Mouse (Mus musculus): ENCODE measurements around the gene Bcan.

The Bcan gene

DNA sequence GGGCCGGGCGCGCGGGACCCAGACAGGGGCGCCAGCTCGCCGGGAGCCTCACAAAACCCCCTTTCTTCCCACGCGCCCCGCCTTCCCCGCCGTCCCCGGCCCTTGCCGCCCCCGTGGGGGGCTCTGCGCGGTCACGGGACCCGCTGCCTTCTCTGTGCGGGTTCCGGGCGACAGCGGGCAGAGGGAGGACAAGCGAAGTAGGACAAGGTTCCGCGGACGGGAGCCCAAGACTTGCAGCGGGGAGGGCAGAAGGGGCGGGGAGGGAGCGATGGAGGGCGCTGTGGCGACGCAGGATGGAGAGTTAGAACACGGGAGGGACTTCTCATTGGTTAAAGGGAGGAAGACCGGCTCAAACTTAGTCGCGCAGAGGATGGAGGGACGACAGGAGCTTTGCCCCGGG lies at the start of gene Bcan:
Bcan (minus strand) TSS at position 50 of the 400 bp plus-strand sequence.
- no peak for DNase-seq (ENCODE audit: low read depth, low spot score)

DNA sequence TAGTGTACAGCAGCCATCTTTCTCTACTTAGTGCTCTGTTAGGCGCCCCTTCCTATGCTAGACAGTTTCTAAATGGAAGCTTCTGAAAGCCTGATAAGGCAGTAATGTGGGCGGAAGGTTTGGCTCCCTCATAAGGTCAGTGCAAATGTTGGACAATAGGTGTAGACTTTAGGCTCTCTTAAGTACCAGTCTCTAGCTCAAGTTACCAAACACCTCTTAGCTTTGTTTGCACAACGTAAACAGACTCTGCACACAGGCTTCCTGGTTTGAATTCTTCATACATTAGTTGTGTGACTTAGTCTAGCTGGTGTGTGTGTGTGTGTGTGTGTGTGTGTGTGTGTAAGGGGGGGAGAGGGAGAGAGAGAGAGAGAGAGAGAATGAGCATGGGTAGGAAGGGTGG lies 49.5 kb upstream of the Bcan start:
- DNase-seq (ENCODE audit: low read depth, low spot score), result no peak

DNA sequence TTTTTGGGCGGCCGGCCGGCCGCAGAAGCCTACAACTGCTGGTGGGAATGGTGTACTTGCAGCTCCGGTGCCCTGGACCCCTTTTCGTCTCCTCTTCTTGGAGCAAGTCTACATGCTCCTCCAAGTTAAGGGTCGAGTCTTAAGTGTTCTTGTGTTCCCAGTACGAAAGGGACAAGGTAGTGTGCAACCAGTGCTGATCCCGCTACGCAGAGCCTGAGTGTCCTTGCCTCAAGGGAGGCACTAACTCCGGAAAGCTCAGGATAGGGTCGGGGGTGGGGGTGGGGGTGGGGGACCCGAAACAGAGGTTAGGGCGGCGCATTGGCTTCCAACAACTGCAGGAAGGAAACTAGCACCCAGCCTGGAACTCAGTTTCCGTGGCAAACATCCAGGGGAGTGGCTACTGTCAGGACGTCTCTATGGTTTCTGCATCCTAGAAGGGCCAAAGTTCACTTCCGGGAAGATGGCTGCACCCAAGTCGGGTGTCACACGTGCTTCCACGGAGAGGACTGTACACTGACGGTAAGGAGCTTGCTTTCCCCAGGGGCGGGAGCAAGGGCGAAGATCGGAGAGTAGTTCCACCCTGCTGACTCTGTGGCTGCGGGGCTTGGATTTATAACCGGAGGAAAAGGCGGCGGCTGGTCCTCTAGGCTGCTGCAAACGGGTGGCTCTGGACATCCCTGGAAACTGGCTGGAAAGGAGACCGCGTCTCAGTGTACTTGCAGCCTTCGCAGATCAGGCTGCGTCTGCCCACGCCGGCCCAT lies 42.8 kb upstream of the Bcan start, which contains the start of gene Gpatch4:
Gpatch4 (plus strand) TSS at position 448 of the 761 bp plus-strand sequence.
- DNase-seq (ENCODE audit: low read depth, low spot score), result peak; percentile 95

DNA sequence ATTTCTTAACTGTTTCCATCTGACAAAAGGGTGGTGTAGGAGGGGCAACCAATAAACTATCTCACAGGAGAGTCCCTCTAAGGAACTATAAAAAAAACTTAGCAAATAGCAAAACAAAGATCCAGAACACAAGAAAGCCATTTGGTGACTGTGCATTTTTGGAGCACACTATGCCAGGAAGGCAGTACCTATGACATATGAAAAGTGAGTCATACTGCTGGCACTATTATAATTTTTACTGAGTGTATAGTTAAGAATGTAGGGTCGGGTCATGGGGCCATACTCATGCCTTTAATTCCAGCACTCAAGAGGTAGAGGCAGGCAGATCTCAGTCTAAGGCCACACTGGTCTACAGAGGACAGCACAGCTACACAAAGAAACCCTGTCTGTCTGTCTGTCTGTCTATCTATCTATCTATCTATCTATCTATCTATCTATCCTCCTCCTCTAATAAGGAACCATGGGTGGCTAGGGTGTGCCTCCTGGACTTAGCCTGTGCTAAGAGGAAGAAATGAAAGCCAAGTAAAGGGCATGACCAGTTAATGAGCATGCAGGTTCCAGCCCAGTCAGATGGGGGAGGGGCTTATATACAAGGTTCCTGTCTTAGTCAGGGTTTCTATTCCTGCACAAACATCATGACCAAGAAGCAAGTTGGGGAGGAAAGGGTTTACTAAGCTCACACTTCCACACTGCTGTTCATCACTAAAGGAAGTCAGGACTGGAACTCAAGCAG lies 35.7 kb upstream of the Bcan start:
- DNase-seq (ENCODE audit: low read depth, low spot score), result no peak

DNA sequence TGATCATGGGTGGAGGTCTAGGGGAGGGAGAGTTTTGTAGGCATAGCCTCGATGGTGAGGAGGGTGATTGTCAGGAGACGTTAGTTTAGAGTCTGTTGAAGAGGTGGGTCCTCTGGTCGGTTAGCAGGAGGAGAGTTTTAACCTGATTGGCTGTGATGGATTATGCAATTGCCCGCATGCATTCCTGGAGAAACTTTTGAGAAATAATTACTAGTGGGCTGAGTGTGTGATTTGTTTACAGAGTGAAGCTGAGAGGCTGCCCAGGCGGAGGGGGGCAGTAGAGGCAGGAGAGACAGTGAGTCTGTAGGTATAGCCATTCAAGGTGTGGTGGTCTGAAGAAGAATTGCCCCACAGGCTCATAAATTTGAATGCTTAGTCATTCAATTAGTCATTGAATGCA lies 33.5 kb upstream of the Bcan start:
- DNase-seq (ENCODE audit: low read depth, low spot score), result no peak

DNA sequence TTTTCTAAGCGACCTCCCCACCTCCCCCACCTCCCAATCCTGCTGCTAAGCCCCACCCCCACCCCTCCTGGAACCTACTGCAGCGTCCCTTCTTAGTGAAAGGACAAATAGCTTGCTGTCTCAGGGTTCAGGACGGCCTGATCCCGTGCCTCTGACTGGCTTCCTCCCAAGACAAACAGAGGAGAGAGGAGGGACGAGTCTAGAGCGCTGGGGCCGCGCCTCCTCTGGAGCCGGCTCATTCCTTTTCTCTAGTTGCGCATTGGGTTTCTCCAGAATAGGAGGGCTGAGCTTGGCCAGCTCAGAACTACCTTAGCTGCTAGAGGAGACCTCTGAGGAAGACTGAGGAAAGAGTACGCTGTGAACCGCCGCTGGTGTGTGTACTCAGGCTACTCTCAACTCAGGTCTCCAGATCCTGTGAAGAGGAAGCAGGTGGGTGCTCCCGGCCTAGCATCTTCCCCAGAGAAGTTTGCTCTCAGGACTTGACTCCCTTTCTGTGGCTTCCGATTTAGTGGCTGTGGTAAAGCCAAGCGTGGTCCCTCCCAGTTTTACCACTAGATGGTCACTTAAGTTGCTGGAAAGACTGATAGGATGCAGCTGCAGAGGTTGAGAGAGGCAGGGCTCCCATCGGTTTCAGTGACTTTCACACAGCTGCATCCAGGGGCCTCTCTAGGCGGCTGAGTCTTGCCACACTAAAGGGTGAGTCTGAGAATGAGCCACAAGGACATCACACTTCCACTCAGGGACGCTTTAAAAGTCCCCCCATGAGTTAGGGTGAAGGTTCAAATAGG lies 30.8 kb upstream of the Bcan start:
- no peak for DNase-seq (ENCODE audit: low read depth, low spot score)

DNA sequence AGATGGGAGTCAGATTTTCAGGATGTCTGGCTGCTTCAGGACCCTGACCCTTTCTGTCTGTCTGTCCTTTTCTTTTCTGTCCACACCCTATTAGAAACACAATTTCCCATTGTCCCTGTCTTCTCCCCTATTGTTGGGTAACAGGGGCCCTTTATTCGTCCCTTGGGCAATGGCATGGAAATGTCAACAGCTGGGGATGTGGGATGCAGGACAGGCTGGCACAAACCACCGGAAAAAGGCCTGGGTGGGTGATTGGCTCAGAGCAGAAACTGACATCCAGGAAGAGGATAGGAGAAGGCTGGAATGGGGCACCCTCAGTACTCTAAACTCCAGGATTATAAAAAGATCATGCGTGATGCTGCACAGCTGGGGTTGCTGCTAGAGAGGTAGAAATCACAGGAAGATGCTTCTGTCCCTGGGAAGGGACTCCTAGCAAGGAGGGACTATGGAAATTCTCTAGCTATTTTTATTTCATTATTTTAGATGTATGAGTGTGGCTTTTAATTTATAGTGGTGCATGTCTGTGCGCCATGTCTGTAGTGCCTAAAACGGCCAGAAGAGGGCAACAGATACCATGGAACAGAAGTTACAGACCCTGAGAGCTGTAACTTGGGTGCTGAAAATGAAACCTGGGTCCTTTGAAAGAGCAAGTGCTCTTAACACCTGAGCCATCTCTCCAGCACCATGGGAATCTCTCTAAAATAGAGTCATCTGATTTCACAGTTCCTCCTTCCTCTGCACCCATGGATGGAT lies 27.6 kb upstream of the Bcan start, which contains the start of gene Hapln2:
Hapln2 (minus strand) TSS at position 150 of the 753 bp plus-strand sequence.
- peak; percentile 8 for DNase-seq (ENCODE audit: low read depth, low spot score)

DNA sequence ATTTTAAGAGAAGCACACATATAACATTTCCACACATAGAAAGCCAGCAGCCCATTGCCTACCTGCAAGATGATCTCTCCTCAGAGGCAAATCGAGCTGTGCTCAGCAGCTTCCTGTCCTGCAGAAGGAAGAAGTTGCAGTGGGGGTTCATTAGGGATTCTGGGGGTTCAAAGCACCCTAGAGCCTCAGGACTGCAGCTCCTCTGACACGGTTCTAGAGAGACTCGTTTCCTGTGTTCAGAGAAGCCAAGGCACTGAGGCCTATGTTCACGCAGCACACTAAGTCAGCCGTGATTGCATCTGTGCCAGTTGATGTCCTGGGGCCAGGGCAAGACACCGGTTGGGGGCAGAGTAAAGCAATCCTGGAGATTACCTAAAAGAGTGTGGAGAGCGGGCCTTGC lies 26.8 kb upstream of the Bcan start:
- DNase-seq (ENCODE audit: low read depth, low spot score), result no peak

DNA sequence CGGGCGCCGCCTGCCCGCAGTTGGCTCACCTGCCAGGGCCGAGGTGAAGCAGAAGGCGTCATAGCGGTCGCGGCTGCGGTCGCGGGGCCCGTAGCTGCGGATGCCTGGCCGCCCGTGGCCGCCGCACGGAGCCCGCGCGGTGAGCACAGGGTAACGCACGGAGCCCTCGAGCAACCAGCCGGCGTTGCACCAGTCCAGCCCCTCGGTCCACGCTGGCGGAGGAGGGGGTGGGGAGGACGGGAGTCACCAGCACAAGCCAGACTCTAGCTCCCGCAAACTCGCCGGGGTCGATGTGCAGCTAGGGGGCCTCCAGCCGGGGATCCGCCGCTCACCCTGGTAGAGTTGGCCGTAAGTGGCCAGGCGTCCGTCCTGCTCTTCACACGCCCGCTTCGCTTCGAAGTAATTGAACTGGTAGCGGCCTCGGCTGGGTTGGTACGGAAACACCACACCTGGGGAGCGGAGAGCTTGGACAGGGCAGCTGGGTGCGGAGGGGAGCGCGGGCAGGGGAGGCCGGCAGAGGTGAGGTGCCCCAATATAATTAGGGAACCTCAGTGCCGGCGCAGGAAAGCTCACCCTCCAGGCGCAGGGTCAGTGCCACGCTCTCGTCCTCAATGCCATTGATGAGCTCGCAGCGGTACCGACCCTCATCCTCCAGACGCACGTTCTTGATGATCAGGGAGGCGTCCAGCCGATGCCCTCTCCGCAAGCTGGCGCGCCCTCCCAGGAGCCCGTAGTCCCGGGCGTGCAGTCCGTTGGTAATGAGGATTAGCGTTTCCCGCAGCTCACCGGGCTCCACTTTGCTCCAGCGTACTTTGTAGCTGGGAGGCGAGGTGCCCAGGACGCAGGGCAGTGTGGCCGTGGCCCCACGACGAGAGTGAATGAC lies 23.4 kb upstream of the Bcan start:
- DNase-seq (ENCODE audit: low read depth, low spot score), result peak; percentile 8

DNA sequence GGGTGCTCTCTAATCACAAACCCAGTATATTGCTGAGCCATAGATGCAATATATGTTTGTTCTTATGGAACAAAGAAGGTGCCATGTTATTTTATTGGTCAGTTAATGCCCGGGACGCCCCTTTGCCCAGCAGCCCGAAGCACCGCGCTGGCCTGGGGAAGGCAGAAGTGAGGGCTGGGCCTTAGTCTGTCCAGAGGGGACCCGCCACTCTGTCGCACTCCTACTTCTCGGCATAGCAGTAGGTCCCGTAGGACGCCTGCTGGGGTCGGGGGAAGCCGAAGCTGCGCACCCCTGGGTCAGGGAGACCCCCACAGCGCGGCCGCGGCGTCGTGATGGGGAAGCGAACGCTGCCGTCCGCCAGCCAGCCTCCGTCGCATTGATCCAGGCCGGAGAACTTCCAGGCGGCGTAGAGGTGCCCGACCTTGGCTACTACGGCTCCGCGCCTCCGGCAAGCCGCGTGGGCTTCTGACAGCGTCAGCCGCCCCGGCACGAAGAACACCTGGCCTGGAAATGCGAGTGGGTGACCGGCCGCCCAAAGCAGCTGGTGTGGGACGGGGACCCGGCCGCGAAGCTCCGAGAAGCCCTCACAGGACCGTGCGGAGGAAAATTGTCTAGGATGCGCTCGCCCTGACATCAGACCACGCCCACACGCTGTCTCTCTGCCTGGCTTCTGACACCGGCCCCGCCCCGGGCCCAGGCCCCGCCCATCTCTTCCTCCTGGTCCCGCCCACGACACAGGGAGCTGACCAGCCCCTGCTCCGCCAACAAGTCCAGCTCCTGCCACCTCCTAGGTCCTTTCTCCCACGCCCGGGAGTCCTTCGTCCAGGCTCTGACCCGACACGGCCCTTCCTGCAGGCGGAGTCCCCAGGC lies 22.5 kb upstream of the Bcan start:
- peak; percentile 85 for DNase-seq (ENCODE audit: low read depth, low spot score)

DNA sequence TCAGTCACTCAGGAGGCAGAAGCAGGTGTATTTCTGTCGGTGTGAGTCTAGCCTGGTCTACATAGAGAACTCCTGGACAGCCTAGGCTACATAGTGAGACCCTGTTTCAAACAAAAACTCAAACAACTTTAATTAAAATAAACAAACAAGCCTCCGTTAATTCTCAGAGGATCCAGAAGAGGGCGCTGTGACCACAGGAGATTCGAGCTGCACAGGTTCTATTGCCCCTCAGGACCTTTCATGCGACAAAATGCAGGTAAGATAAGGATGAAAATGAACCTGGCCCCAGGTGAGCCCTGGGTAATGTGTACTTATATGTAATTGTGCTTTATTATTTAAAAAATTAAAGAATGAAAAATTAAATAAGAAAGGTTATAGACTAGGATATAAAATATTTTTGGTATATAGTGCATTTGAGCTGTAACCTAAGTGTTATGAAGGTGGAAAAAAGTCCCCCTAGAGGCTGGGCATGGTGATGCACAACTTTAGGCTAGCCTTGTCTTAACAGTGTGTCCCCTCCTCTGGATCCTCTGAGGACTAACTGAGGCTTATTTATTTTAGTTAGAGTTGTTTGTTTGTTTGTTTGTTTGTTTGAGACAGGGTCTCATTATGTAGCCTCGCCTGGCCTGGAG lies 10.7 kb upstream of the Bcan start:
- DNase-seq (ENCODE audit: low read depth, low spot score), result peak; percentile 55

DNA sequence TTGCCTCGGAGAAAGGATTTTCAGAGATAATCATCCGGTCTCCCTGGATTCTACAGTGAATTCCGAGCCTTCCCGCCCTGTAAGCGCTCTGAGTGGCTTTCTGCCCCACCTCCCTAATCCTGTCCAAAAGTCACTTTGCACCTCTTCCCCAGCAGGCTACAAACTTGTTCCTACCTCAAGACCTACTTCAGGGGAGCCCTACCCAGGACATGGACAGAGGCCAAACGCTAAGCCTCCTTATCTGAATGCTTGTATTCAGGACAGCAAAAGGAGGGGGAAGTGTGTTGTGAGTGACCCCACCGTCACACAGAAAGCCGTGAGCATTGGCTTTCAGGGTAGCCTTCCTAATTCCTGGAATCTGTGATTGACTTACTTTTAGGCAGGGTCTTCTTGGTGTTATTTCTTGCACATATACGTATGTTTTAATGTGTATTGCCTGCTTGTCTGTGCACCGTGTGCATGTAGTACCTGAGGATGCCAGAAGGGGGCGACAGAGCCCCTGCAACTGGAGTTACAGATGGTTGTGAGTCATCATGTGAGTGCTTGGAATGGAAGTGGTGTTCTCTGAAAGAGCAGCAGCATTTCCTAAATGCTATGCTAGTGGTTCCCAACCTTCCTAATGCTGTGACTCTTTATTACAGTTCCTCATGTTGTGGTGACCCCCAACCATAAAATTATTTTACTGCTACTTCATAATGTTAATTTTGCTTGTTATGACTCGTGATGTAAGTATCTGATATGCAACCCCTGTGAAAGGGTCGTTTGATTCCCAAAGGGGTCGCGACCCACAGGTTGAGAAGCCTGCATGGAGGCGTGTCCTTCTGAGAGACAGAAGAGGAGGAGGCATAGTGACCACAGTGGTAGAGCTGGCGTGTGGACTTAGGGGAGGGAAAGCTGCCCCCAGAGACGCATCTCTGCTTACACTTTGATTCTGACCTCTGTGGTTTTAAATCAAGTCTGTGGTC lies 6.1 kb upstream of the Bcan start:
- DNase-seq (ENCODE audit: low read depth, low spot score), result no peak

DNA sequence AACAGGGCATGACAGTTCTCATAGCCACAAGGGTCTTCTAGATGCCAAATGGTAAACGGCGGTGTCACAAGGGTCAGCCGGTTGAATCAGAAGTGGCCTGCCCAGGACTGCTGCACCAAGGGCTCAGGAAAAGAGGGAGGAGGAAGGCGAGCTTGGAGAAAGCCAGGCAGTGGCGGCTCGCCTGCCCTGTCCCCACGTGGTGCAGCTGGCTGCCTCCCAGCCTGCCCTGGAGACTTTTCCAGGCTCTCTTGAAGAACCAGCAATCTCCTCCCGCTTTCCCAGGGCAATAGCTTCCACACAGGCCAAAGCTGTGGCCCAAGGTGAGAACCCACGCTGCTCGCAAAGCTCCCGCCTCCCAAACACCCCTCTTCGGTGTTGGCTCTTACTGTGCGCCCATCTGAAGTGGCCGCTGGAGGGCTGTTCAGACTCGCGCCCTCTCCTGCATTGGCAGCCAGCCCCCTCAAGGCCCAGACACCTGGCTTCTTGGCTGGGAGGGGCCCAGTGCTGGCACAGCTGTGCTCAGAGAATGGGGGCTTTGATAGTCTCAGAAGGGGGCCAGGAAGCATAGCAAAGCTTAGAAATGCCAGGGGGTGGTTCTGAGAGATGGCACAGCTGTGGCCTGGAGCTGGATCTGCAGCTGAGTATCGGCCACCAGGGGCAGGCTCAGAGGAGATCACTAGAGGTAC lies 2.4 kb upstream of the Bcan start:
- no peak for DNase-seq (ENCODE audit: low read depth, low spot score)

DNA sequence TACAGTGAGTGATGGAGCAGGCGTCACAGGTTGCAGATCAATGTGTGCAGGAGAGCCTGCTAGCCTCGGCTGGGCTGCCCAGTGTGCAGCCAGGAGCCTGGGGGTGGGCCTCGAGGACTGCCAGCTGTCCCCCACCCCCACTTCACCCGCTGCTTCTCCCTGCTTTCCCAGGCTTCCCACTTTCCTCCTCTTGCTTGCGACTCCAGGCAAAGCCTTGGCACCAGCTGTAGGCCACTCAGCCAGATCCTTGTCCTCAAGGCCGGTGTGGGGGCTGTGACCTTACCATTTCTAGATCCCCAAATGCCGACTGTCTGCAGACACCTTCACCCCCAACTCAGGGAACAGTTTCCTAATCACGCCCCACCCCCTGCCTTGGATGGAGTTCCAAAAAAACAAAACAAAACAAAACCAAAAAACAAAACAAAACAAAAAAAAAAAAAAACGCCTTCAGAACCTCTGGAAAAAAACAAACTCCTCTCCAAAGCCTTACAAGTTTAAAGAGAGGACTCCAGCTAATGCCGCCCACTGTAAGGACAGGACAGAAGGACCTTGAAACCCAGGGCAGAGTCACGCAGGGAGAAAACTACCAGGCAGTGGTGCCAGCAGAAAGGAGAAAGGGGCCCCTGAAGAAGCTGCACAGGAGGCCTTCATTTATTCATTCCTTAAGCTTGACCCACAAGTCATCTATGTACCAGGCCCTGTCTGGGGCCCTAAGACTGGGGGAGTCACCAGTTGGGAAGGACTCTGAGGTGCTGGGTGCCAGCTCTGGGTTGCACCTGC lies 976 bp upstream of the Bcan start:
- DNase-seq (ENCODE audit: low read depth, low spot score), result no peak

DNA sequence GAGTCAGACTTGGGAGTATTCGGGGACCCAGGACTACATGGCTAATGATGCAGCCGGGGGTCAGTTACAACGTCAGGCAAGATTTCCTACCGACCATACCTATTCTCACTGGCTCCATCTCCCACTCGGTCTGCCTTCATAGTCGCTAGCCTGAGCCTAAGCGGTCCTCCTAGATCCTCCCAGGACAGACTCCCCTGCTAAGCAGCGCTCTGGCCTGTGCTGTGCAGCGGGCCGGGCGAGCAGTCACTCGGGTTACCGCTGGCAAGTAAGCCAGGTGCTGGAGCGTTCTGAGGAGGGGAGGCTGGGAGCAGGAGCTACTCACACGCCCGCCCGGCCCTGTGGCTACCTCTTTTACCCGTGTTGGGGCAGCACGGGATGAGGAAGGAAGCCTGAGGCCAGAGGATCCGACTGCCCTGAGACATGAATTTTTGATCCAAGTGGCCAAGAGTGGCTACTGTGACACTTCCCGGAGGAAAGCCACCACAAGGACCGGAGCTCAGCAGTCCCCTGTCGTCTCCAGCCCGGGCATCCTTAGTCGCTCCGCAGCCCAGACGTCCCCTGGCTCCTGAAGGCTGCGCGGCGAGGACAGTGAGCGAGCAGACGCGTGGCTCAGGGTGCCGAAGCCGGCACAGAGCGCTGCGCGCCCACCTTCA lies 661 bp downstream of the Bcan start:
- DNase-seq (ENCODE audit: low read depth, low spot score), result no peak

DNA sequence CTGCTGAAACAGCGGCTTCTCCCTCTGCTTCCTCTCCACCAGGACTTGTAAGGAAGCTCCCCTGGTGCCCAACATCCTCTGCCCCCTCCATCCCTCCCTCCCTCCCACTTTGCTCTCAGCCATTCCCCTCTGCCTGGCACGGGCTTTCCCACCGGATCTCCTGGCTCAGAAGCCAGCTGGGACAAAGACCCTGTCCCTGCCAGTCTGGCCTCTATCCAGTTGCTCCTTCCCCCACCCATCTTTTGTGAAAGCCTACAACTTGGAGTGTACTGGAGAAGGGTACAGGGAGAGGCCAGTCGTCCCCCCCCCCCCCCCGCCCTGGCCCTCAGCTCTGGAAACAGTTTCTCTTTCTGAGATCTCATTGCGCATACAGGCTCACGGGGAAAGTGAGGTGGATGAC lies 1.3 kb downstream of the Bcan start:
- DNase-seq (ENCODE audit: low read depth, low spot score), result no peak
